Mouse (Mus musculus) ovary, postnatal 14 days (tissue): Measurements from ENCODE around the gene Tsacc.
"Not testable (repeated sequence)": the region's sequence is repeated elsewhere in the genome, so short reads cannot be mapped to it uniquely, and the experiment has no call there.

Experiments
- DNase-seq: peaks from one replicate; pipeline ENCODE4 v3.0.0; 2022; ENCODE audit warnings: low spot score

Gene Tsacc

DNA sequence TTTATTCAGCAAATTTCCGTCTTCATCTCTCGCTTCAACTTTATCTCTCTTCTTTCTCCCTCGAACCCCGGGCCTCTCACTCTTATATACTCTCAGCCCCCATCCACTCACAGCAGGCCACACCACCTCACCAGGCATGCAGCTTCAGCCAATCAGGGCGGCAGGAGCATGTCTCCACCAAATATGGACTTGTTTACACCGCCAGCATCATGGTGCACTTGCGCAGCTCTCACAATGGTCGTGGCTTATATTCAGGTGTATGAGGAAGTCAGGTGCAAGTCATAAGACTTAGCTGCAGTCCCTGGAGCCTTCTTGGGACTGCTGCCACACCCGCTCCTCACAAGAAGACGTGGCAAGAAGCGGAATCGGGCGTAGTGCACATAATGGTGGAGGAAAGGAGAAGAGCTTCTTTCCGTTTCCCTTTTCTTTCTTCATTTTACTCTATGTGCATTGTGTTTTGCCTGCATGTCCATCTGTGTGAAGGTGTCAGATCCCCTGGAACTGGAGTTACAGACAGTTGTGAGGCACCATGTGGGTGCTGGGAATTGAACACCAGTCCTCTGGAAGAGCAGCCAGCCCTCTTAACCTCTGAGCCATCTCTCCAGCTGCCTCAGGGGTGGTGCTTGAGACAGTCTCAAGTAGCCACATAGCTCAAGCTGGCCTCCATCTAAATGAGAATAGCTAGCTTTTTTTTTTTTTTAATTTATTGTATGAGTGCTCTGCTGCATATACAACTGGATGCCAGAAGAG, 11.8 kb downstream of the Tsacc start:
- DNase-seq = not testable (repeated sequence)

- DNase-seq = not testable (repeated sequence)
Observed at GRCm38 (mm10) chr3:88281141-88281916, 15.5 kb downstream of the Tsacc start.

DNA sequence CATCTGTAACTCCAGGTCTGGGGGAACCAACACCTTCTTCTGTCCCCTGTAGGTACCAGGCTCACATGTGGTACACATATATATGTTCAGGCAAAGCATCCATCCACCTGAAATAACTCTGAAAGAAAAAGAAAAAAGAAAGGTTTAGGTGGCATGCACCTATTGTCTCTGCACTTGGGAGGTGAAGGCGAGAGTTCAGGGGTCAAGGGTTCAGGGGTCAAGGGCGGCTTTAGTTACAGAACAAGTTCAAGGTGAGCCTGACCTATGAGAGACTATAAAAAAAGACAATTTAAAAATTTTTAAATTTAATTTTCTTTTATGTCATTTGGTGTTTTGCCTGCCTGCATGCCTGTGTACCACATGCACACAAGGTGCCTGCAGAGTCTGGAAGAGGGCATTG, 16.8 kb downstream of the Tsacc start:
- DNase-seq = no peak

DNA sequence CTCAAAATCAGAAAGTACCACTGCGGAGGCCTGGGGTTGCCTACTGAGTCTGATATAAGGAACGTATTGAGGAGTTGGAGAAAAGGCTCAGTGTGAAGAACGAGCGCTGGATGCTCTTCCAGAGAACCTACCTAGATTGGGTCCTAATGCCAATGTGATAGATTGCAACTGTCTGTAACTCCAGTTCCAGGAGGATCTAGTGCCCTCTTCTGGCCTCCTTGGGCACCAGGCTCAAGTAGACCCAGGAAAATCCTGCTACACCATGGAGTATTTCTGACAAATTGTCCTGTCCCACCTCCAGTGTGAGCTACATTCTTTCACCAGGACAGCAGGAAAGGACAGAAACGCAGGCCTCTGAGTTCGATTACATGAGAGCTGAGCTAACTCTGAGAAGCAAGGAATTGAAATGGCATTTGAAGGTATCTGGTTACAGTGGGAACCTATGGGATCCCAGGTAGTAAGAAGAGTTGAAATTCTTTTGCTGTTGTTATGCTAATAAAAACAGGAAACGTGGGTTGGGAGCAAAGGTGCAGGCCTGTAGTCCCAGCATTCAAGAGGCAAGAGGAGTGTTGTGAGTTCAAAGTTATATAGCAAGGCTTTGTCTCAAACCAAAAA, 20.2 kb downstream of the Tsacc start:
- DNase-seq = no peak

- no peak for DNase-seq
Observed at GRCm38 (mm10) chr3:88276121-88276520, 20.7 kb downstream of the Tsacc start.

DNA sequence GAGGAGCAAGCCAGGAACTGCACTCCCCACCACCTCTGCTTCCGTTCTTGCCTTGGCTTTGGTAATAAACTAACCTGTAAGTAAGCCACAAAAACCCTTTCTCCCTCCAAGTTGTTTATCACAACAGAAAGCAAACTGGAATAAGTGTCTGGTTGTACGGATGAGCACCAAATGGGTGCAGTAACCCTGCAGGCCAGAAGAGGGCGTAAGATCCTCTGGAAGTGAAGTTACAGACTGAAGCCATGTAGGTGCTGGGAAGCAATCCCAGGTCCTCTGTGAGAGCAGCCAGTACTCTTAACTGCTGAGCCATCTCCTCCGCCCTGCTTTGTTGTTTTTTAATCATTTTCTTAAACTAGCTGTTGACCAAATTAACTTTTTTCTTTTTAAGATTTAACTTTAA, 22.8 kb downstream of the Tsacc start:
- no peak for DNase-seq

DNA sequence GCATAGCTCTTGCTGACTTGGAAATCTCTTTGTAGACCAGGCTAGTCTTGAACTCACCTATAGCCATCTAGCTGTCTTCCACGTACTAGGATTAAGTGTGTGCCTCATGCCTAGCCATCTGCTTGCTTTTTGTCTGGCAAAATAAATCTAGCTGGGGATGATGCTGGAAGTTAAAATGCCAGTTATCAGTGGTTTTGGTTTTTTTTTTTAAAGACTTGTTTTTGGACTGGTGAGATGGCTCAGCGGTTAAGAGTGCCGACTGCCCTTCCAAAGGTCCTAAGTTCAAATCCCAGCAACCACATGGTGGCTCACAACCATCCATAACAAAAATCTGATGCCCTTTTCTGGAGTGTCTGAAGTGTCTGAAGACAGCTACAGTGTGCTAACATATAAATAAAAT, 24.9 kb downstream of the Tsacc start:
- no peak for DNase-seq

- not testable (repeated sequence) for DNase-seq
Observed at GRCm38 (mm10) chr3:88271298-88271697, 25.5 kb downstream of the Tsacc start.

DNA sequence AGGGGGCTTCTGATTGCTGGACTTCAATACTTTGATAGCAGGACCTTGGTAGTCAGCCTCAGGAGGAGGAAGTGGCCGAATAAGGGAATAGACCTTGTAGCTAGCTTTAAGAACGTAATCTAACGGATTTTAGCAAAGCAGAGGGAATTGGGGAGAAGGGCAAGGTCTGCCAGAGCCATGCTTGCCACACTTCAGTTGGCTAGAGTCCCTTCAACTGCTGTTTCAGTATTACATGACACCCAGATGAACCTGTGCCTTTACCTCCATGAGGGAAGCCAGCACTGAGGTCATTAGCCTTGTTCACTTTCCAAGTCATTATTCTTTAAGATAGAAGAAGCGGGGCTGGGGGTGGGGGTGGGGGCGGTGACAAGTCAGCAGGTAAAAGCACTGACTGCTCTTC, 27.8 kb downstream of the Tsacc start:
- DNase-seq = no peak

DNA sequence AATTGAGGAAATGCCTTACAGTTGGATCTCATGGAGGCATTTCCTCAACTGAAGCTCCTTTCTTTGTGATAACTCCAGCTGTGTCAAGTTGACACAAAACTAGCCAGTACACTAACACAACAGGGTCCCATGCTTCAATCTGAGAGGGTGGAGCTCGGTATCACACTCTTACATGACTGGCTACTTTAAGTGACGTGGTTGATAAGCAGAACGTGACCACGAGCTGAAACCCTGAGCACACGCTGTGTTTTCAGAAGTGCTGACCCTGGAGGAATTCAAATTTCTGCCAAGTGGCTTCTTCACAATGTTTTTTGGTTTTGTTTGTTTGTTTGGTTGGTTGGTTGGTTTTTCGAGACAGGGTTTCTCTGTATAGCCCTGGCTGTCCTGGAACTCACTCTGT, 28.8 kb downstream of the Tsacc start:
- DNase-seq = not testable (repeated sequence)

DNA sequence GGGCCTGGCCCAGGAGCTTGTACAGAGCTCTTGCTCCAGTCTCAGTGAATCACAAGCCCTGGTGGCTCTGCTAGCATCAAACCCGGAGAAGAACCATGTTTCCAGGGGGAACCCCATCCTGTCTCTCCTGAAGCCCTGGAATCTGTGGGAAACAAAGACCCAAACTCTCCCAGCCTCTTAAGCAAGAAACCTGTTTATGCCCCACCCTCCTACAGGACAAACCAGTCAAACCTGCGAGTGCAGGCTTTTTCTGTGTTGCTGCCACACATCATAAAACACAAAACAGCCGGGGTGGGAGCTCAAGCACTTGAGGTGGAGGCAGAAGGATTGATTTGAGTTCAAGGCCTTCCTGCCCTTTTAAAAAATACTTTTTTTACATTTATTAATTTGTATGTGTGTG, 34.5 kb downstream of the Tsacc start:
- no peak for DNase-seq

DNA sequence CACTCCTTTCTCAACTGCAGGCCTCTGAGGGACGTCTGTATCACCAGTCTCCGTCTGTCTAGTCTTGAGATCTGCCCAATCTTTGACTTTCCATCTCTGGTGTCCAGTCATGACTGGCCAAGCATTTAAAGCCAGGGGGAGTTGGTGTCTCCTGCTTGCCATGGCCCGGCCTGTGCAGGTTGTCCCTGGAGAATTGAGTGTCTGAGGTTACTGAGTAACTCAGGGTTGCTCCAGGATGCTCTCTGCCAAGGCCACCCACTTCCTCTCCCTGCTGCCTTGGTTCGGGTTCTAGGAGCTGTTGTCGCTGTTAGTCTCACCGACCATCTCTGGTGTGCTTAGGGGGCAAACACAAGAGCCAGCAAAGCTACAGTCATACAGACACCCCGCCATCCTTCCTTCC, 40.4 kb downstream of the Tsacc start:
- no peak for DNase-seq

DNA sequence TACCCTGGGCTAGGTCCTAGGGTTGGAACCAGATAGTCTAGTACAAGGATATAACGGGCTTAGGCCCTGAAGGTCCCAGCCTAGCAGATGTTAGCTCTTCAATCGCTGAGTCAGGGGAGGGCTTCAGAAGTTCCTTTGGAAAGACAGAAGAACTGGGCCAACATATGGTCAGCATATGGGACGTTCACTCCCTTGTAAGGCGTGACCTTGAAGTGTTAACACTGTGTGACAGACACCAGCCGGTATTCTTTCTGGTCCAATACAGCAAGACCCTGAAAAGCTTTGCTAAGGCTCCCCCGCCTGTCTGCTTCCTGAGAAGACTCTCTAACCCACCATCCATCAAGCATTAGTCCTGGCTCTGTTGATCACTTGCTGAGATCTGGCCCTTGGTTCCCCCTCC, 40.8 kb downstream of the Tsacc start:
- DNase-seq = no peak

DNA sequence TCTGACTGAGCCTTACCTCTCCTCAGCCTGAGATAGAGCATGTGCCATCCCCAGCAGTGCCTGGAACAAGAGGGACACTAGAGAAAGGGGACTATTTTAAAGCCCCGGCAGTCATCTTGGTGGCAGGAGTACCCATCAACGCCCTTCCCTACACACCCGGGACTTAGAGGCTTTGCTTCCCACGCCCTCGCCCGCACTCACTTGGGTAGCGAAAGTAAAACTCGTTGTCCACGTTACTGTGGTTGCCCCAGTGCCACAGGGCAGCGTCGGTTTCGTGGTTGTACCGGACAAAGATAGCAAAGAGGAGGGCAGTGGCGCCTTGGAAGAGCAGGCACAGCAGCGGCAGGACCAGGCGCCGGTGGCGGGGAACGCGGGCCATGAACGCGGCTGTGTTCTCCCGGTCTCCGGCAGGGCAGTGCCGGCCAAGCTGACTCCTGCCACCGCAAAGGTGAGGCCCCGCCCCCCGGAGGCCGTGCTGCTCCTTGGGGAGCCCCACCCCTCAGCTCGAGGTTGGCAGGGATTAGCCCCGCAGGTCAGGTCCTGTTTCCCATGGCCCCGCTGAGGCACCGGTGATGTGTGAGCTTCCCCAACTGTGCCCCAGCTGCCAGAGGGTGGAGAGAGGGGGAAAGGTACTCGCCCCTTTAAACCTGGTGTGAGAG, 42.4 kb downstream of the Tsacc start, which contains the start of gene Rhbg:
TSS of gene Rhbg (minus strand) at position 442 of the 659 bp plus-strand sequence.
- DNase-seq = no peak

- no peak for DNase-seq
Observed at GRCm38 (mm10) chr3:88252739-88253138, 44.1 kb downstream of the Tsacc start.

DNA sequence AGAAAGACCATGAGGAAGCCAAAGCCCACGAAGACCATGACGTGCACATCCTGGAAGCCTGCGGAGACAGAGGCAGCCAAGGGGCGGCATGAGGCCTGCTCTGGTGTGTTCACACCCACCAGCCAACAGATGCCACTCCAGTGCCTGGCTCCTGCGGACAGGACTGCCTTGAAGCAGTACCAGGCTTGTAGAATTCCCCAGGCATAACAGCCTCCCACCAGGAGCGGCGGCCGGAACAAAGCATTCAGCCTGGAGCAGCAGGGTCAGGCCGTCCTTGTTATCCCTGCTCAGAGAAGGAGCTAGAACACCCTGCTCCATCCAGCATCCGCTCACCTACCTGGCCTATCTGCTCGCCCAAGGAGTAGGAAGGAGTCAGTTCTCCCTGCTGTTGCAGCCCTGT, 48.4 kb downstream of the Tsacc start:
- no peak for DNase-seq

- no peak for DNase-seq
Observed at GRCm38 (mm10) chr3:88247666-88248065, 49.1 kb downstream of the Tsacc start.

DNA sequence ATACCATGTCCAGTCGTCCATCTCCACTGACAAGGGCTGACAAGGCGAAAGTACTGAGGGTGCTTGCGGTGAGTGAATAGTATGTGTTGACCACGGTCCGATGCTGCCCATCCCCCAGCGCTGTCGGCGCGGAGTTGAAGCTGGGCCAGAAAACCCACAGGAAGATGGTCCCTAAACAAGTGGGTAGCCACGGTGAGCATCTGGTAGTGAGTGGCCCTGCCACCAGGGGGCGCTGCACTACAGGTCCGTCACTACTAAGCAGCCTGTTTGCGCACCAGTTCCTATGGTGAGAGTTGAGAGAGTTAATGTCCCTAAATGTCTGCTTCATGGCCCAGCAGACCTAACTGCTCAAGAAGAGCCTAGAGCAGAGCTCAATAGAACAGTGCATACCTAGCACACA, 51.0 kb downstream of the Tsacc start:
- DNase-seq = peak; percentile 48

GRCm38 (mm10) chr3:88244071-88244470, 52.7 kb downstream of the Tsacc start:
- DNase-seq = peak; percentile 29

DNA sequence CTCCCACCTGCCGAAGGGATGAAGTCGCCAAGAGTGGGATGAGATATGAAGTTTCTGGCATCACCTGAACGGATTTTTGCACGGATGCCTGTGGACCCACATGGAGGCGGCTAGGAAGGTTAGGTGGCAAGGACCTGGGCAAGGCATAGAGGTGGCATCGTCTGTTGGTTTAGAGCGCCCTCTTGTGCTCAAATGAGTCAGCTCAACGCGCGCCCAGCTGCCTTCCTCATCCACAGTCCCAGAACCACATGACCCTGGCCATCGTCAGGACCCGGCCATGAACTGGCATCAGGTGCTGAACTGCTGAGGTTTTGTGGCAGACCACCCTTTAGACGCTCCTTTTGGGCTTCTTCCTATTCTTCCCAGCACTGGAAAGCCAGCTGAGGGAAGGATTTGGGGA, 54.3 kb downstream of the Tsacc start:
- peak; percentile 65 for DNase-seq

DNA sequence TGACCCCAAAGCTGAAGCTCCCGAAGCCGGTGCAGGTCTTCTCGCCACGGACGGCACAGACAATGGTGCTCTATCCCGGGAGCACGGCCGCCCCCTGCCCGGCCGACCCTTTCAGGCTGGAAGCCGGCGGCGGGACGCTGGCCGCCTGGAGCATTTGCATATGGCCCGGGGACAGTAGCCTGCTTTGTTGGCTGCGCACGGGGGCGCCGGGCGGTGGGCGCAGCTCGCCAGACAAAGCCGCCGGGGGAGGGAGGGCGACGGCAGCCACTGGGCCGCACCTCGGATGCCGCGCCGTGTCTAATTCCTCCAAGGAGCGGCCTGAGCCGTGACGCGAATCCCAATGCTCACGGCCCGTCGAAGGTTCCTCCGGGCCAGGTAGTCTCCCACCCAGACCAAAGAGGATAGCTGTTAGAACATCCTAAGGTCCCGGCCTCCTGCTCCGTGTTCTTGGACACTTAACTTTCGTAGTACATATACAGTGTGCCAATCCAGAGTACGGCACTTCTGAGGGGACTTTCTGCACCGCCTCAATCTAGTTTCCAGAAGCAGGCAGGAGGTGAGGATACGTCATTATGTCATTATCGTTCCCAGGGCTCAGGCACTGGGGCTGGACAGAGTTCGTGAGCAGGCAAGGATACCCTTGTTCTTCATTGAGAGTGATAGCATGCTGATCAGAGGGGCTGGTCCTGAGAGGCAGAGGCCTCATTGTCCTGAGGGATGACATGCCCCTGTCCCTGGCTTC, 55.6 kb downstream of the Tsacc start:
- no peak for DNase-seq

- DNase-seq = no peak
Observed at GRCm38 (mm10) chr3:88239446-88239845, 57.4 kb downstream of the Tsacc start.
